Mouse (Mus musculus) neural tube, embryonic 12.5 days (tissue): ENCODE data around the gene 4933405L10Rik. TPM values are rescaled to one million over a fixed set of nuclear protein-coding genes. Genes with fewer than 3 reads are reported as not detected.
A peak's percentile ranks its signal among the peaks of the same experiment; 100 is the strongest.

Experiments
- ATAC-seq: fragments of 200-750 bp; cut with Nextera tagmentation; 2 replicates; pipeline ENCODE4 v1.8.0; 2017; ENCODE audit warnings: low read depth, mild to moderate bottlenecking, moderate TSS enrichment, moderate library complexity; ENCODE audit not compliant: low FRiP score
- H3K27ac ChIP-seq: fragments of 300-500 bp; sonication (generic); 2 replicates; pipeline ENCODE4 v1.5.1; 2016
- H3K27me3 ChIP-seq: fragments of 300-500 bp; sonication (generic); replicated peaks from 2 replicates; pipeline ENCODE4 v1.6.1; 2016; ENCODE audit warnings: mild to moderate bottlenecking
- H3K36me3 ChIP-seq: fragments of 300-500 bp; sonication (generic); 2 replicates; pipeline ENCODE4 v1.6.1; 2016; ENCODE audit warnings: mild to moderate bottlenecking
- H3K4me1 ChIP-seq: fragments of 300-500 bp; sonication (generic); 2 replicates; pipeline ENCODE4 v1.6.1; 2016
- H3K4me2 ChIP-seq: fragments of 300-500 bp; sonication (generic); replicated peaks from 2 replicates; pipeline ENCODE4 v1.6.1; 2016; ENCODE audit warnings: mild to moderate bottlenecking
- H3K4me3 ChIP-seq: fragments of 300-500 bp; sonication (generic); 2 replicates; pipeline ENCODE4 v1.5.1; 2016
- H3K9ac ChIP-seq: fragments of 300-500 bp; sonication (generic); 2 replicates; pipeline ENCODE4 v1.6.1; 2016; ENCODE audit warnings: mild to moderate bottlenecking
- H3K9me3 ChIP-seq: fragments of 300-500 bp; sonication (generic); 2 replicates; pipeline ENCODE4 v1.6.1; 2016; ENCODE audit warnings: mild to moderate bottlenecking
- WGBS: fragments of 180-500 bp; shearing (Covaris S2); methylation state at CpG from one replicate; pipeline ENCODE4 v1.1.7; 2016; 5-methylcytosine and 5-hydroxymethylcytosine counted together
- polyA plus RNA-seq: library from polyadenylated mRNA; unstranded; fragments of >200 nt; fragmentation: Nextera tagmentation; extraction: Ambion mirVana; gene quantifications from 2 replicates; pipeline ENCODE4 v1.2.1, GENCODE M21; 2016

Gene 4933405L10Rik
- not detected in 2 replicates for polyA plus RNA-seq

GRCm38 (mm10) chr8:105707498-105708403 is at the start of gene 4933405L10Rik, which contains the start of gene Enkd1:
Gene 4933405L10Rik (plus strand): TSS chr8:105707655.
Gene Enkd1 (minus strand): TSS chr8:105708210.
- Histone ChIP-seq H3K27ac (no peak within 1 kb of the TSS), H3K4me3 (peak within 1 kb of the TSS; percentile 54), H3K36me3 (peaks cover 17% of the 10 kb centered on the region), H3K4me2 (peak within 1 kb of the TSS; percentile 93), H3K4me1 (peaks cover 20% of the 10 kb centered on the region), H3K27me3 (no peaks in the 10 kb centered on the region), H3K9me3 (no peaks in the 10 kb centered on the region), H3K9ac (peak within 1 kb of the TSS; percentile 63)
- WGBS = under 1% methylated on average over 55 of the region's 55 CpGs
- ATAC-seq = peak; percentile 84

GRCm38 (mm10) chr8:105661167-105661566 is 46.3 kb upstream of the 4933405L10Rik start:
- Histone ChIP-seq H3K36me3 (peaks cover 28% of the 10 kb centered on the region), H3K27me3 (no peaks in the 10 kb centered on the region), H3K4me2 (no peak overlapping the region), H3K9ac (no peak overlapping the region), H3K9me3 (no peaks in the 10 kb centered on the region), H3K4me3 (no peak overlapping the region), H3K4me1 (no peaks in the 10 kb centered on the region), H3K27ac (no peak overlapping the region)
- no peak for ATAC-seq
- 85% methylated on average over 3 of the region's 3 CpGs for WGBS

GRCm38 (mm10) chr8:105677891-105678290 is 29.6 kb upstream of the 4933405L10Rik start:
- Histone ChIP-seq H3K9ac (no peak overlapping the region), H3K27me3 (no peaks in the 10 kb centered on the region), H3K27ac (no peak overlapping the region), H3K4me3 (no peak overlapping the region), H3K4me1 (no peaks in the 10 kb centered on the region), H3K36me3 (peaks cover 89% of the 10 kb centered on the region), H3K9me3 (no peaks in the 10 kb centered on the region), H3K4me2 (no peak overlapping the region)
- 91% methylated on average over 1 of the region's 1 CpGs for whole genome bisulfite sequencing
- no peak for ATAC-seq

- WGBS = 82% methylated on average over 7 of the region's 7 CpGs
- no peaks in the 10 kb centered on the region for H3K27me3 ChIP-seq
- H3K36me3 ChIP-seq = peaks cover 41% of the 10 kb centered on the region
- H3K4me2 ChIP-seq = no peak overlapping the region
- H3K9ac ChIP-seq = no peak overlapping the region
- no peak overlapping the region for H3K27ac ChIP-seq
- H3K9me3 ChIP-seq = no peaks in the 10 kb centered on the region
- H3K4me1 ChIP-seq = no peaks in the 10 kb centered on the region
- ATAC-seq = no peak
- H3K4me3 ChIP-seq = no peak overlapping the region
Observed at GRCm38 (mm10) chr8:105685325-105685724, 22.1 kb upstream of the 4933405L10Rik start.

- Histone ChIP-seq H3K9me3 (no peaks in the 10 kb centered on the region), H3K4me3 (no peak within 1 kb of the TSS), H3K27me3 (no peaks in the 10 kb centered on the region; the same call in 1 of the 2 replicates), H3K4me1 (no peaks in the 10 kb centered on the region), H3K9ac (no peak within 1 kb of the TSS; the same call in 1 of the 2 replicates), H3K4me2 (no peak within 1 kb of the TSS), H3K36me3 (peaks cover 36% of the 10 kb centered on the region), H3K27ac (no peak within 1 kb of the TSS)
- WGBS = 13% methylated on average over 26 of the region's 26 CpGs
- no peak for ATAC-seq
Observed at GRCm38 (mm10) chr8:105685796-105686308, 21.6 kb upstream of the 4933405L10Rik start, which contains the start of gene Carmil2. Gene Carmil2 (plus strand): TSS chr8:105686274.

GRCm38 (mm10) chr8:105686551-105686950 is 20.9 kb upstream of the 4933405L10Rik start:
- no peak for ATAC-seq
- H3K27me3 ChIP-seq = no peaks in the 10 kb centered on the region; the same call in 1 of the 2 replicates
- H3K36me3 ChIP-seq = peaks cover 29% of the 10 kb centered on the region
- no peak overlapping the region for H3K9ac ChIP-seq
- H3K4me1 ChIP-seq = no peaks in the 10 kb centered on the region
- no peak overlapping the region for H3K4me3 ChIP-seq
- 74% methylated on average over 6 of the region's 6 CpGs for WGBS
- H3K4me2 ChIP-seq = no peak overlapping the region
- no peaks in the 10 kb centered on the region for H3K9me3 ChIP-seq
- no peak overlapping the region for H3K27ac ChIP-seq

- Histone ChIP-seq H3K36me3 (peaks cover 21% of the 10 kb centered on the region), H3K4me2 (no peak overlapping the region), H3K27ac (no peak overlapping the region), H3K27me3 (no peaks in the 10 kb centered on the region; the same call in 1 of the 2 replicates), H3K9me3 (no peaks in the 10 kb centered on the region; the same call in 1 of the 2 replicates), H3K9ac (no peak overlapping the region), H3K4me1 (no peaks in the 10 kb centered on the region), H3K4me3 (no peak overlapping the region)
- WGBS = 72% methylated on average over 8 of the region's 8 CpGs
- no peak for ATAC-seq
Observed at GRCm38 (mm10) chr8:105687512-105687911, 19.9 kb upstream of the 4933405L10Rik start.

- ATAC-seq = no peak
- 75% methylated on average over 14 of the region's 14 CpGs for WGBS
Observed at GRCm38 (mm10) chr8:105688242-105688752, 19.2 kb upstream of the 4933405L10Rik start.

GRCm38 (mm10) chr8:105689256-105689982 is 18.0 kb upstream of the 4933405L10Rik start:
- no peaks in the 10 kb centered on the region; the same call in 1 of the 2 replicates for H3K27me3 ChIP-seq
- H3K4me2 ChIP-seq = no peak overlapping the region
- ATAC-seq = no peak
- WGBS = 64% methylated on average over 35 of the region's 35 CpGs
- no peak overlapping the region for H3K4me3 ChIP-seq
- peaks cover 9% of the 10 kb centered on the region for H3K4me1 ChIP-seq
- peaks cover 6% of the 10 kb centered on the region; the same call in 1 of the 2 replicates for H3K36me3 ChIP-seq
- no peaks in the 10 kb centered on the region; the same call in 1 of the 2 replicates for H3K9me3 ChIP-seq
- no peak overlapping the region for H3K9ac ChIP-seq
- no peak overlapping the region for H3K27ac ChIP-seq

More at GRCm38 (mm10) chr8:105688242-105688752, 19.2 kb upstream of the 4933405L10Rik start:
- no peaks in the 10 kb centered on the region; the same call in 1 of the 2 replicates for H3K27me3 ChIP-seq
- no peak overlapping the region for H3K4me2 ChIP-seq
- no peaks in the 10 kb centered on the region; the same call in 1 of the 2 replicates for H3K9me3 ChIP-seq
- no peak overlapping the region for H3K27ac ChIP-seq
- peaks cover 18% of the 10 kb centered on the region for H3K36me3 ChIP-seq
- no peak overlapping the region for H3K9ac ChIP-seq
- no peak overlapping the region for H3K4me3 ChIP-seq
- no peaks in the 10 kb centered on the region for H3K4me1 ChIP-seq

- H3K36me3 ChIP-seq = peaks cover 6% of the 10 kb centered on the region; the same call in 1 of the 2 replicates
- no peaks in the 10 kb centered on the region; the same call in 1 of the 2 replicates for H3K9me3 ChIP-seq
- no peaks in the 10 kb centered on the region; the same call in 1 of the 2 replicates for H3K27me3 ChIP-seq
- 90% methylated on average over 9 of the region's 9 CpGs for WGBS
- no peak overlapping the region for H3K9ac ChIP-seq
- no peak overlapping the region for H3K27ac ChIP-seq
- H3K4me2 ChIP-seq = no peak overlapping the region
- H3K4me1 ChIP-seq = peaks cover 15% of the 10 kb centered on the region
- no peak for ATAC-seq
- H3K4me3 ChIP-seq = no peak overlapping the region
Observed at GRCm38 (mm10) chr8:105689983-105690360, 17.5 kb upstream of the 4933405L10Rik start.

- Histone ChIP-seq H3K4me1 (peaks cover 16% of the 10 kb centered on the region), H3K27ac (no peak overlapping the region), H3K9ac (no peak overlapping the region), H3K27me3 (no peaks in the 10 kb centered on the region; the same call in 1 of the 2 replicates), H3K36me3 (peaks cover 10% of the 10 kb centered on the region; the same call in 1 of the 2 replicates), H3K4me2 (no peak overlapping the region), H3K4me3 (no peak overlapping the region), H3K9me3 (no peaks in the 10 kb centered on the region; the same call in 1 of the 2 replicates)
- WGBS = 88% methylated on average over 14 of the region's 14 CpGs
- no peak for ATAC-seq
Observed at GRCm38 (mm10) chr8:105690978-105691377, 16.5 kb upstream of the 4933405L10Rik start.
